Comparison of ENCODE assay signal across 8 mouse cellular contexts in the genomic region with DNA sequence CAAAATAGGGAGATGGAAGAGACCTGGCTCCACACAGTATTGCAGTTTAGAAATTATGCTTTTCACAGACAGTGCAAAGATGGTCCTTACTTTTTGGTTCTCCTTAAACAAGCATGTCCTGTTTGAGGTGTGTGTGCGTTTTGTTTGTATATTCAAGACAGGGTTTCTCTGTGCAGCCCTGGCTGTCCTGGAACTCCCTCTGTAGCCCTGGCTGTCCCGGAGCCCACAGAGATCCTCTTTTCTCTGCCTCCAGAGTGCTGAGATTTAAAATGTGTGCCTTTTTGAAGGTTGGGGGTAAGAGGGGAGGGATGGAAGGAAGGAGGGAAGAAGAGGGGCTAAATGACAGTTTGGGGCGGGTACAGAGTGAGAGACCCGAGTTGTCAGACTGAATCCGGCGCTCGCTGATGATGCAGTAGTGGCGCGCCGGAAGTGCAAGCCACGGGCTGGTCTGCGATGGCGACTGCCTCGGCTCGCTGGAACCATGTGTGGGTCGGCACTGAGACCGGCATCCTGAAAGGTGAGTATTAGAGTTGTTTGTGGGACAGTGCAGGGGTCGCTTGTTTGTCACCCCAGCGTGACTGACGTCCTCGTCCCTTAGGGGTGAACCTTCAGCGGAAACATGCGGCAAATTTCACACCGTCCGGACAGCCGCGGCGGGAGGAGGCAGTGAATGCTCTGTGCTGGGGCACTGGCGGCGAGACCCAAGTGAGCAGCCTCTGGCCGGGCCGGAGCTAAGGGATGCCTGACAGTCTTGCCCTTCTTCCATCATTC. TPM values are rescaled to one million over a fixed set of nuclear protein-coding genes. Genes with fewer than 3 reads are reported as not detected.
DNase-seq lines count a peak whose midpoint lies in the region; ATAC-seq and TF ChIP-seq lines count a peak whose summit lies in the region.

Gene Wdr74 (plus strand): TSS at position 439 of the 771 bp plus-strand sequence.

- peak within 1 kb of the TSS; percentile 93 for H3K4me2 ChIP-seq in forebrain, embryonic 14.5 days (ENCODE audit: low read length)
- peak within 1 kb of the TSS; percentile 94 for H3K4me2 ChIP-seq in liver, embryonic 16.5 days (ENCODE audit: low read depth, low read length)
- H3K4me2 ChIP-seq in neural tube, embryonic 12.5 days (replicated peaks): peak within 1 kb of the TSS; percentile 98
- peak within 1 kb of the TSS; percentile 74 for H3K4me2 ChIP-seq in stomach, postnatal 0 days (replicated peaks; ENCODE audit: low read depth)

- peak; percentile 97 for ATAC-seq in forebrain, embryonic 14.5 days
- ATAC-seq in liver, embryonic 16.5 days (ENCODE audit: low read depth): peak; percentile 91
- peak; percentile 95 for ATAC-seq in neural tube, embryonic 12.5 days (ENCODE audit: low FRiP score, low read depth)
- peak; percentile 90 for ATAC-seq in stomach, postnatal 0 days (ENCODE audit: low FRiP score, low TSS enrichment)

- TF ChIP-seq POLR2A in ES-Bruce4 (IDR thresholded peaks at IDR 0.05; ENCODE audit: insufficient read depth, low read length): peak; percentile 80

- no peaks in the 10 kb centered on the region for H3K9me3 ChIP-seq in ES-Bruce4 (replicated peaks; ENCODE audit: control insufficient read depth, insufficient read depth, low read length, poor library complexity, severe bottlenecking)
- H3K9me3 ChIP-seq in forebrain, embryonic 14.5 days (replicated peaks; ENCODE audit: control insufficient read depth, low read length): no peaks in the 10 kb centered on the region
- H3K9me3 ChIP-seq in liver, embryonic 16.5 days (replicated peaks; ENCODE audit: control insufficient read depth, low read length): no peaks in the 10 kb centered on the region
- H3K9me3 ChIP-seq in neural tube, embryonic 12.5 days: no peaks in the 10 kb centered on the region
- no peaks in the 10 kb centered on the region for H3K9me3 ChIP-seq in stomach, postnatal 0 days (ENCODE audit: control insufficient read depth, low read length)

- no peaks in the 10 kb centered on the region for H3K4me1 ChIP-seq in ES-Bruce4 (ENCODE audit: control insufficient read depth, insufficient read depth, low read length)
- peaks cover 5% of the 10 kb centered on the region; the same call in 1 of the 2 replicates for H3K4me1 ChIP-seq in forebrain, embryonic 14.5 days (ENCODE audit: control insufficient read depth, insufficient read depth, low read length)
- H3K4me1 ChIP-seq in liver, embryonic 16.5 days (ENCODE audit: control insufficient read depth, low read depth, low read length): peaks cover 11% of the 10 kb centered on the region
- peaks cover 4% of the 10 kb centered on the region for H3K4me1 ChIP-seq in neural tube, embryonic 12.5 days
- H3K4me1 ChIP-seq in stomach, postnatal 0 days (replicated peaks; ENCODE audit: control insufficient read depth, insufficient read depth): no peaks in the 10 kb centered on the region

- under 1% methylated on average over 32 of the region's 32 CpGs for WGBS in forebrain, embryonic 14.5 days
- WGBS in large intestine, adult 2 months: under 1% methylated on average over 32 of the region's 32 CpGs
- under 1% methylated on average over 32 of the region's 32 CpGs for WGBS in liver, embryonic 16.5 days (ENCODE audit: insufficient replicate concordance)
- under 1% methylated on average over 32 of the region's 32 CpGs for WGBS in neural tube, embryonic 12.5 days
- WGBS in stomach, postnatal 0 days: under 1% methylated on average over 31 of the region's 32 CpGs

- H3K27me3 ChIP-seq in ES-Bruce4 (ENCODE audit: control insufficient read depth, insufficient read depth, low read length, poor library complexity, severe bottlenecking): no peaks in the 10 kb centered on the region
- no peaks in the 10 kb centered on the region for H3K27me3 ChIP-seq in forebrain, embryonic 14.5 days (replicated peaks; ENCODE audit: control insufficient read depth, insufficient read depth, low read length)
- H3K27me3 ChIP-seq in liver, embryonic 16.5 days (ENCODE audit: control insufficient read depth, insufficient read depth, low read depth, low read length): no peaks in the 10 kb centered on the region
- H3K27me3 ChIP-seq in neural tube, embryonic 12.5 days (replicated peaks): no peaks in the 10 kb centered on the region
- no peaks in the 10 kb centered on the region for H3K27me3 ChIP-seq in stomach, postnatal 0 days (ENCODE audit: control insufficient read depth, insufficient read depth, low read length)

- no peak for TF ChIP-seq CTCF in ES-Bruce4 (IDR thresholded peaks at IDR 0.05; ENCODE audit: low read depth, low read length)
- 0 out of 2 replicates have a peak, but pooled peaks have one; percentile 3 for TF ChIP-seq CTCF in stomach, postnatal 0 days (IDR thresholded peaks at IDR 0.05; ENCODE audit: low read depth)

- DNase-seq in cerebellum, adult 11 months: peak; percentile 86
- DNase-seq in forebrain, embryonic 14.5 days (ENCODE audit: low spot score): peak; percentile 96
- peak; percentile 94 to 97 for DNase-seq in heart, postnatal 10 days
- peak; percentile 78 for DNase-seq in large intestine, adult 2 months (ENCODE audit: low read depth, low spot score)
- peak; percentile 92 for DNase-seq in stomach, postnatal 0 days (ENCODE audit: low spot score)

- intact Hi-C loops in heart, postnatal 10 days (cut with DNase I): no loop called here

- peaks cover 32% of the 10 kb centered on the region for H3K36me3 ChIP-seq in ES-Bruce4 (ENCODE audit: control insufficient read depth, insufficient read depth, low read length, poor library complexity, severe bottlenecking)
- H3K36me3 ChIP-seq in forebrain, embryonic 14.5 days (ENCODE audit: control insufficient read depth, insufficient read depth, low read length): peaks cover 32% of the 10 kb centered on the region
- peaks cover 12% of the 10 kb centered on the region for H3K36me3 ChIP-seq in liver, embryonic 16.5 days (ENCODE audit: control insufficient read depth, insufficient read depth)
- peaks cover 28% of the 10 kb centered on the region for H3K36me3 ChIP-seq in neural tube, embryonic 12.5 days
- H3K36me3 ChIP-seq in stomach, postnatal 0 days (ENCODE audit: control insufficient read depth, insufficient read depth, low read length): peaks cover 3% of the 10 kb centered on the region; the same call in 1 of the 2 replicates

- peak within 1 kb of the TSS; percentile 82 for H3K4me3 ChIP-seq in ES-Bruce4 (ENCODE audit: low read depth, low read length)
- H3K4me3 ChIP-seq in forebrain, embryonic 14.5 days (ENCODE audit: low read depth, low read length): peak within 1 kb of the TSS; percentile 81
- H3K4me3 ChIP-seq in liver, embryonic 16.5 days (ENCODE audit: low read depth, low read length): peak within 1 kb of the TSS; percentile 90
- peak within 1 kb of the TSS; percentile 62 for H3K4me3 ChIP-seq in neural tube, embryonic 12.5 days
- H3K4me3 ChIP-seq in stomach, postnatal 0 days (ENCODE audit: low read depth, low read length): peak within 1 kb of the TSS; percentile 66

- no peak within 1 kb of the TSS for H3K27ac ChIP-seq in ES-Bruce4 (ENCODE audit: insufficient read depth, low read length)
- 0 out of 2 replicates have a peak within 1 kb of the TSS, but pooled peaks have one; percentile 46 for H3K27ac ChIP-seq in forebrain, embryonic 14.5 days (ENCODE audit: low read depth, low read length)
- H3K27ac ChIP-seq in liver, embryonic 16.5 days (ENCODE audit: low read length): peak within 1 kb of the TSS; percentile 79
- no peak within 1 kb of the TSS for H3K27ac ChIP-seq in neural tube, embryonic 12.5 days
- no peak within 1 kb of the TSS for H3K27ac ChIP-seq in stomach, postnatal 0 days (replicated peaks)

- TF ChIP-seq EP300 in ES-Bruce4 (IDR thresholded peaks at IDR 0.05; ENCODE audit: insufficient read depth, low read depth, low read length): no peak
- TF ChIP-seq EP300 in stomach, postnatal 0 days (optimal IDR thresholded peaks at IDR 0.05): no peak

- peak within 1 kb of the TSS; percentile 83 for H3K9ac ChIP-seq in ES-Bruce4 (ENCODE audit: low read depth, poor library complexity, severe bottlenecking)
- peak within 1 kb of the TSS; percentile 78 for H3K9ac ChIP-seq in forebrain, embryonic 14.5 days (ENCODE audit: low read length)
- H3K9ac ChIP-seq in liver, embryonic 16.5 days (ENCODE audit: low read depth, low read length): peak within 1 kb of the TSS; percentile 83
- peak within 1 kb of the TSS; percentile 61 for H3K9ac ChIP-seq in neural tube, embryonic 12.5 days
- H3K9ac ChIP-seq in stomach, postnatal 0 days (ENCODE audit: low read length): peak within 1 kb of the TSS; percentile 73

RNA-seq across cellular contexts. Expression of gene Wdr74, which starts in this region (rescaled TPM):
- 81.1 and 97.0 TPM in 2 replicates for polyA plus RNA-seq in ES-Bruce4 (2011; ENCODE audit: insufficient read depth, insufficient read length, low read depth, missing spikeins)
- 109 and 111 TPM in 2 replicates for polyA plus RNA-seq in forebrain, embryonic 14.5 days (2014; fragmentation: Nextera tagmentation; extraction: Ambion mirVana)
- total RNA-seq in heart, postnatal 10 days (2021): 10 to 100 TPM; 24.9 to 27.2 TPM
- 33.3 and 39.9 TPM in 2 replicates for polyA plus RNA-seq in large intestine, adult 2 months (2012; rRNA removed)
- polyA plus RNA-seq in liver, embryonic 16.5 days (2015; fragmentation: Nextera tagmentation; extraction: Ambion mirVana): 40.0 and 48.3 TPM in 2 replicates
- 83.5 and 85.1 TPM in 2 replicates for polyA plus RNA-seq in neural tube, embryonic 12.5 days (2016; fragmentation: Nextera tagmentation; extraction: Ambion mirVana)
- 55.6 and 55.7 TPM in 2 replicates for polyA plus RNA-seq in stomach, postnatal 0 days (2015; fragmentation: Nextera tagmentation; extraction: Ambion mirVana)

Comparison
In these comparisons a context has a peak if more than half of its experiments do, and no peak if none do; other contexts are left out.
1. H3K27ac ChIP-seq: peak in forebrain, embryonic 14.5 days (single experiment) and liver, embryonic 16.5 days (single experiment); none in ES-Bruce4 (single experiment), neural tube, embryonic 12.5 days (single experiment) and stomach, postnatal 0 days (single experiment).
2. Peak in every context shown above with its lines, with median percentiles within 50 percentile points of each other: H3K4me3 ChIP-seq, H3K9ac ChIP-seq, DNase-seq, ATAC-seq and H3K4me2 ChIP-seq.